Mouse (Mus musculus) frontal cortex, postnatal 14 days (tissue): ENCODE measurements at regions not wholly inside any gene's neighbourhood (a gene's known extent, or its start where the extent isn't known, plus 50 kb on each side); places are given as distances from the start of the nearest gene placed in this dataset.

Source experiments
- DNase-seq, 2 experiments: peaks; one replicate each; pipeline ENCODE4 v3.0.0; 2022; ENCODE audit warnings: low spot score in 2 of 2

- no peak for DNase-seq
Observed at GRCm38 (mm10) chr17:61696717-61697116, 1184.4 kb downstream of the Efna5 start.

- no peak for DNase-seq
Observed at GRCm38 (mm10) chr17:61686325-61686724, 1194.8 kb downstream of the Efna5 start.

- DNase-seq, result no peak
Observed at GRCm38 (mm10) chr17:61684524-61684923, 1196.6 kb downstream of the Efna5 start.

- DNase-seq, result no peak
Observed at GRCm38 (mm10) chr17:61670651-61671050, 1210.5 kb downstream of the Efna5 start.

- DNase-seq, result peak; percentile 26 to 36
Observed at GRCm38 (mm10) chr17:61667428-61667827, 1213.7 kb downstream of the Efna5 start.

DNA sequence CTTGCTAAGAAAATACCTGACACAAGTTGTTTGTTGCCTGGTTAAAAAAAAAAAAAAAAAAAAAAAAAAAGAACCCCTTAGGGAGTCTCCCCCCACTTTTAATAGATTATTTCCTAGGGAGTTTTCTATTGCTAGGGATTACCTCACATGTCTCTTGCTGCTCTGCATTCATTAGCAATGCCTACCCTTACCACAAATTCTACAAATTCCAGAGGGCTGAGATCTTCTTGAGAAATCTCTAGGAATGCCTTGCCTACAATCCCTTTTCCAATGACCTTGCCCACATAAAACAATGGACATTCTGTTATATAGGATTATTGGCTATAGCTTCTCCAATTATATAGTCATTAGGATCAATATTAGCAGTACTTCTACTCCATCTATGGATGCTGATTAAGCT is 1216.2 kb downstream of the Efna5 start:
- DNase-seq, result no peak

- no peak for DNase-seq
Observed at GRCm38 (mm10) chr17:61647576-61647975, 1233.5 kb downstream of the Efna5 start.

- DNase-seq, result no peak
Observed at GRCm38 (mm10) chr17:61608286-61608685, 1272.8 kb downstream of the Efna5 start.

GRCm38 (mm10) chr17:61606729-61607481 is 1274.2 kb downstream of the Efna5 start:
- no peak for DNase-seq

DNA sequence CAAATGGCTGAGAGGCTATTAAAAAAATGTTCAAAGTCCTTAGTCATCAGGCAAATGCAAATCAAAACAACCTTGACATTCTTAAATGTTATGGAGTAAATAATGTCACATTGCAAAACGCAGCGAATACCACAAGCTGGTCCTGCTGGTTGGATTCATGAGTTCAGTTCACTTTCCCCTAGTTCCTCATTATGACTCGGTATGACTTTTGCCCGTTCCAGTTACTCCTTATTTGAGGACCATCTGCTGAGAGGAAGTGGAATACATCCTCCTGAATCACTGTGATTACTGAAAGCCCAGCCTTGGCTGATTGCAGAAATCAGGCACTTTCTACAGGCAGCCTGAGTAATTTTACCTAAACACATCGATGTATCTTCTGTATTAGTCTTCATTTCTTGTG is 1276.9 kb downstream of the Efna5 start:
- DNase-seq, result no peak

DNA sequence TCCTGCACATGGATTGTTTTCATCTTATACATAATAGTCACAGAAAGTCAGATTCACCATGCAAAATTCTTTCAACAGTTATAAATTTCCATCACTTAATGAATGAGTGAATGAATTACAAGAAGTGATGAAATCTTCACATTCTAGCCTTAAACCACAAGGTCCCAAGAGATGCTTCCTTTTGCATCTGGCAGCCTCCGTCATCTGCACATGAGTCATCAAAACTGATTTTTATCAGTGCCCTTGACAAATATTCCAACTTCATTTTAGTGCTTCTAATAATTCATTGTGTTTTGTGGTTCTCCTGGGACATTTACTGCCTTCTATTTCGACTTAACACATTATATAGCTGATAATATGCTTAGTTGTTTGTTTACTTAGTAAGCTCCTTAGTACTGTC is 1291.9 kb downstream of the Efna5 start:
- no peak for DNase-seq

DNA sequence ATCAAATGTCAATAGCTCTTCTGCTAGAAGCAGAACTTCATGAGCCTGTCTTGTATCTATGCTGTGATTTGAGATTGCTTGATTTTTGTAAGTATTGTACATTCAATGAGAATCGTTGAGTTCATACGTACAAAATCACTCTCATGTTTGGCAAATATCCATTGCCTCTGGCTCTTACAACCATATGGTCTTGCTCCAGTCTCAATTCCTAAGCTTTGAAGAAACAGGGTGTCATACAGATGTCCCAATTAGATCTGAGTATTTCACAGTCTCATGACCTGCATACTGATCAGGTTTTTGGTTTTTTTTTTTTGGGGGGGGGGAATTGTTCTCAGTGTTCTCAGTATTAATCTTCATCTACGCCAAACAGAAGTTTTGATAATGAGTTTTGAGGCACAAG is 1302.2 kb downstream of the Efna5 start:
- DNase-seq, result no peak

DNA sequence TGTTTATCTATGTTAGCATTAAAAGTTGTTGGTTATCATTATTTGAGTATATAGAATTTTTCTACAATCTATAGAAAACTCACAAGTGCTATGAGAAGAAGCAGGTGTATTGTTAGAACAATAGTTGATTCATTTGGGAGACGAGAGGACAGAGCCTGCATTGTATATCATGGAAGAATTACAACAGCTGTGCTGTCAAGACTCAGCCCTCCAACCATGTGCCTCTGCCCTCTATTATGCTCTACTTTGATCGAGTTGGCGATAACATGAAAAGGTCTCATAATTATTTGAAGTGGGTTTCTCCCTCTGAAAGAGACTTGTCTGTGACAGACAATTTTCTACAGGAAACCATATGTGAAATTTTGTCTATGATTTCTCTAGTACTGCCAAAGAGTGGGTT is 1310.2 kb downstream of the Efna5 start:
- no peak for DNase-seq
